Mouse (Mus musculus) embryo, embryonic 10 days (tissue): ENCODE measurements around the gene Apbb2.

Experiments
- DNase-seq: peaks from one replicate; pipeline ENCODE4 v3.0.0-alpha.2; 2015; ENCODE audit warnings: low spot score

Apbb2 gene

DNA sequence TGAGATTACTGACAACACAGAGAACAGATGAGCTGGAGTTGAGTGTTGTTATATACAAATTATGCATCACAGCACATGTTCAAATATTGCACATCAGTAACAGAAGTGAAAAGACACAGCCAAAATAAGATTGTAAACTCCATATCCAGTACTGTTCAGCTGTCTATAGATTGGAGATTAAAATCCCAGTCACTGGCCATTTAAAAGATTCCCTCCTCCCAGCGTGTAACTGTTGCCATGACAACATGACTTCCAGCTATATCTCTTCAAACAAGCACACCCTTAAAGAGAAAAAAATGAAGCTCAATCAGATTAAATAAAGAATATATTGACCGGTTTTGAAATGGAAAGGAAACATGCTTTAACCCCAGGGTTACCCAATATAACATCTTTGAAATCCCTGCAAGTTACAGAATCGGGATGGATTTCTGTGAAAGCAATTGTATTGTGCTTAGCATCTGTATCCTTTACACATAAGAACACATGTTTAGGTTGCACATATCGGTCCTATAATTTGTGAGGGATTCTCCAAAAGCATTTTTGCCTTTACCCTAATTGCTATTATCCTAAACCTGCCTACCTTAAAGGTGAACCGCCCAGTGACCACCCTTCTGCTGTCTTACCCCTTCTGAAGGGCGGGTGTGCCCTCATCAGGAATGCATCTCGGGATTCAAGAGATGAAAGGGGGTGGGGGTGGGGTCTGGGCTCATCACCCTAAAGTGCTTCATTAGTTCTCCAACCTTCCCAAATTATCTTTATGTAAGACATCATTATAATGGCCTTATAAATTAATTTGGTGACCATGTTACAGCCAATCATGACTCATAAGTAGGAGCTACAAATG is 202.7 kb downstream of the Apbb2 start:
- DNase-seq, result no peak

DNA sequence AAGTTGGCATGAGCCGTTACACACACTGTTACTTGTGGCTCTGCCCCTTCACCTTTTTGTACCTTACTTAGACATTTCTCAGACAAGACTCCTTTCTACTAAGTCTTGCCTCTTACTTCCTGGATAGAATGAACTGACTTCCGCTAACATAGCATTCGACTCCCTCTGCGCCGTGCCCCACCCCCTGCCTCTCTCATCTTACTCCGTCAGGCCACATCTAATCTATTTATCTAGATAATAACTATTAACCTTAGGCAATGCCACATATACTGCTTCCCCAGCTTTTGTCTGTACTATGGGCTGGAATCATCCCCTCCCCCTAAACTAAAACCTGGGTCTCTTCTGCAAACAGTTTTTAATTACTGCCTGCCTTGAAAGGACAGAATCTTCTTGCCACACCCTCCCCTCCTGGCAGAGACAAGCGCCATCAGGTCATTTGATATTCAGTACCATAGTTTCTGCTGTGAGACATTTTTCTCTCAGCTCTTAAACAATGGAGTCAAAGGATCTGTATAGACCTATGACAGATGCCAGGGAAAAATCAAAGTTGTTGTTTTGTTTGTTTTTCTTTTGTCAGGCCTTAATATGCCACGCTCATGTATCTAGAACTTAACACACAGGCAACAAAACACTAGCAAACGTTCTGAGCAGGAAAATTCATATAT is 203.4 kb downstream of the Apbb2 start:
- no peak for DNase-seq

DNA sequence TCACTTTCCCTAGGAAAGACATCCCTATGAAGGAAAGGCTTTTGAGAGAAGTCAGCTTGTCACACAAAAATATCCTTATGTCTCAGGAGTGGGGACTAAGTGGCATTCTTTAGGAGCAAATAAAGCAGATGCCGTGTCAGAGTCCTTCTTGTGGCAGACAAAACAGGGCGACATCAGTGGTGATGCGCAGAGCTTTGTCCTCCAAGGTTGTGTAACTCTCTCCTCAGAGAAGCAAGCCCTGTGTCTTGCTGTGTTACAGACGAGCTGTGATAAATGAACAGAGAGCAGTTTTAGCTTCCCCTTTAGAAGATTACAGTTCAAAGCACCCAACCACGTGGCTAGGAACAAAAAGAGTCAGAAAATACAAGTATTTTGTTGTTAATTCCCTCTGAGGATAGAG is 205.2 kb downstream of the Apbb2 start:
- no peak for DNase-seq

DNA sequence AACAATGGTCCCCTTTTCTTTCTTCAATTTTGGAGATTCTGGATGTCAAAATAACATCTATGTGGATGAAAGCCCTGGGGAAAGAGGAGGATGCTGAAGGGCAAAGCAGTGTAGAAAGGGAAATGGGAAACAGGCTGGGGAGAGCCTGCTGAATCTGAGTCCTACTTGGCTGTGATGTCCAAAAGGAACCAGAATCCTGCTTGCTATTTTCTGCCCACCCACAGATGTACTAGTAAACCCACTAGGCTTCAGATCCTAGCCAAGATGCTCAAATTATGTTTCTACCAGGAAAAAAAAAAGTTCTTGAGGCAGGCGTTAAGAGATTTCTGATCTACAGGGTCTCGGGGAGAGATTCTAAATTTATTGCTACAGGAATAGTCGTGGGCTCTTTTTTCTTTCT is 205.8 kb downstream of the Apbb2 start:
- DNase-seq, result no peak

DNA sequence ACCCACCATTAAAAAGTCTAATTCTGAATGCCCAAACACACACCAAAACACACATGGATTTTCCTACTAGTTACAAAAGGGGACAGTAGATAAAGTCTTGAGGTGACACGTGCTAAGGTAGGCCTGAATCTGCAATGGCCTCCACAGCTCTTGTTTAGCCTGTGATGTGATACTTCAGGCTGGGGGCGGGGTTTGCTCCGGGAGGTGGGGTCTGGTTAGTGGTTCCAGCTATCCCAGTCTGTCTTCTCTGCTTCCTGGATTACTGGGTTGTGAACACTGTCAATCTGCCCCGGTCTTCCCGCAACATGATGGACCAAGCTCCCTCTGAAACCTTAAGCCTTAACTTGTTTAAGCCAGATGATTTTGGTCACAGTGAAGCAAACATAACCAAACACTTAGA is 210.0 kb downstream of the Apbb2 start:
- no peak for DNase-seq

DNA sequence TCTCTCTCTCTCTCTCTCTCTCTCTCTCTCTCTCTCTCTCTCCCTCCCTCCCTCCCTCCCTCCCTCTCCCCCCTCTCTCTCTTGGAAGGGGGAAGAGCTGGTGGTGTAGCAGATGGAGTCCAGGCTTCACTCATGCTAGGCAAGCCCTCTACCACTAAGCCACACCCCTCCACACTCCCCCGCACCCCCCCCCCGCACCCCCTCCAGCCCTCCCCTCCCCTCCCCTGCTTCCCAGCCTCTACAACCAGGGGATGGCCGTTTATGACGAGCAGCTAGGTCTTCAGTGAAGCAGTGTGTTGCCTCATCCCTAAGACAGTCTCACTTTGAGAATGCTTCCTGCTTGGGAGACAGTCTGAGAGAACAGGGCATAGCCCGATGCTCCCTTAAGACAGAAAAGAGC is 210.6 kb downstream of the Apbb2 start:
- DNase-seq, result no peak

DNA sequence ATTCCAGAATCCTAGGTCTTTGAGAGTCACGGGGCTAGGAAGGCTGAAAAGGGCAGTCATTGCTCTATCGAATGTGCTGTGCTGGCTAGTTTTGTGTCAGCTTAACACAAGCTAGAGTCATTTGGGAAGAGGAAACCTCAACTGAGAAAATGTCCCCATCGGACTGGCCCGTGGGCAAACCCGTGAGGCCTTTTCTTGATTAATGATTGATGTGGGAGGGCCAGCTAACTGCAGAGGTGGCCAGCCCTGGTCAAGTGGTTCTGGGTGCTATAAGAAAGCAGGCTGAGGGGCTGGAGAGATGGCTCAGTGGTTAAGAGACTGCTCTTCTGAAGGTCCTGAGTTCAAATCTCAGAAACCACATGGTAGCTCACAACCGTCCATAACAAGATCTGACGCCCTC is 212.2 kb downstream of the Apbb2 start:
- DNase-seq, result no peak

DNA sequence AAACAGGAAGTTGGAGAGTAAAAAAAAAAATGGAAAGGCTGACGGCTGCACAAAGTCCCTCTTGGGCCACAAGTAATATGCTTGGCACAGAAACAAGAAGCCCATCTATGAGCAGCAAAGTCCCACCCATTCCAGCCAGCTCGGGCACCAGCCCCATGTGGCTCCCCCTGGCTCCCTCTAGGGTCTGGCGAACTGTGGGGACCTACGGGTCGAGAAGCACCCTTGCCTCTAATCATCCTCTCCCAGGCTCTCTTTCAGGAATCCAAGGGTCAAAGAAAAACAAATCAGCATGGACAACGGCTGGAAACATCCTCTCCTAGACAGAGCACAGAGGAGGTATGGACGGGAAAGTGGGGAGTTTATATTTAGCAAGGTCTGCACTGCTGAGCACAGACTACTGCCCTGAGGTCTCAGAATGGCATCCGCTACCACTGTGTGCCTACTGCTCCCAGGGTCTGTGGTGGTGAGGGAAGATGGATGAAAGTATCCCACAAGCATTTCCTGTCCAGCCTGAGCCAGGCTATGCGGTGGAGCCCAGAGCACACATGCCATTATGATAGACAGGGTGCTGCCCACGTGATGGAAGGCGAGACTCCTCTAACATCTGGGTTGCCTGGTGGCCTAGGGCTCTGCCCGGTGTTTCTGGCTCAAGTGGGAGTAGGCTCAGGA is 212.7 kb downstream of the Apbb2 start:
- DNase-seq, result no peak

DNA sequence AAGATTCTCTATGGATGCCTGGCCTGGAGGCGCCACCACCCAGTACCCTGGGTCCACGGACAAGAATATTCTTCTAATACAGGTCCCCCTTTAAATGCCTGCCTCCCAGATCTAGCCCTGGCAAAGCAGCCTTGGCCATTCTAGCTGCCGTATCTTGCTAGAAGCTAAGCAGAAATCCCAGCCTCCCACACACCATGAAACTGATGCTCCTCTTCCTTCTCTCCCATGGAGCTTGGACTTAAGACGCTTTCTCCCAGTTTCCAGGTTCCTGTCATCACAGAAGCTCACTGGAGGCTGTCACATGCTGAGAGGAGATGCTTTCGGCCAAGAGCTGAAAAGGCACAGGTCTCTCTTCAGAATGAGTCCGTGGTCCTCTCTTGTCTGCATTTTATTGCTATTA is 213.3 kb downstream of the Apbb2 start:
- DNase-seq, result no peak

DNA sequence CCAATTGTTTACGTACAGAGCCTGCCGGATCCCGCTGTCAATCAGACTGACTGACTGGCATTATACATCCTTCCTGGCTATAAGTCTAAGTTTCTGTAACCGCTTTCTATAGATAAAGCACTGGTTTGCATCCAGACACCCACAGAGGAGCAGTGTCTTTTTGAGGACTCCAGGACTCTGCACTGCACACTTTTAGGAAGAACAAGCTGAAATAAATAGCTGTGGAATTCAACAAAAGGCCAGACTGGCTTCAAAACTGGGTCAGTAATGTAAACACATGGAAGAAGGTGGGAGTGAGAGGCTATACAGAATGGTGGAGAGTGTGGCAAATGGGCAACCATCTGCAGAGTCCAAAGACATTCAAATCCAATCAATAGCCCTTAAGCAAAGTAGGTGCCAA is 218.0 kb downstream of the Apbb2 start:
- DNase-seq, result no peak

DNA sequence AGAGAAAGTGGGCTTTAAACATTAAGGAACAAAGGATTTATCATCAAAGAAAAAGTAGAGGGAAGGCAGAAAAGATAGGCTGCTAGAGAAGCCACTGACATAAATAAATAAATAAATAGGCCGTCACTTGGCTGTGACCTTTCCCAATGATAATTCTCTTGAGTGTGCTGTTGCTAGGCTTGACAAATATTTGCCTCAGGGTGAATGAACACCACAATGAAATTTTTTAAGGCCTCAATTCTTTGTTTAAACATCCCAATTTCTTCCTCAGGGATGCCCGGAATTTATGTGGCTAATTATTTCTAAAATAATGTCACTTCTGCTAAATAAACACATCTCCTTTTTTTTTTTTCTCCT is 219.3 kb downstream of the Apbb2 start:
- DNase-seq, result no peak

DNA sequence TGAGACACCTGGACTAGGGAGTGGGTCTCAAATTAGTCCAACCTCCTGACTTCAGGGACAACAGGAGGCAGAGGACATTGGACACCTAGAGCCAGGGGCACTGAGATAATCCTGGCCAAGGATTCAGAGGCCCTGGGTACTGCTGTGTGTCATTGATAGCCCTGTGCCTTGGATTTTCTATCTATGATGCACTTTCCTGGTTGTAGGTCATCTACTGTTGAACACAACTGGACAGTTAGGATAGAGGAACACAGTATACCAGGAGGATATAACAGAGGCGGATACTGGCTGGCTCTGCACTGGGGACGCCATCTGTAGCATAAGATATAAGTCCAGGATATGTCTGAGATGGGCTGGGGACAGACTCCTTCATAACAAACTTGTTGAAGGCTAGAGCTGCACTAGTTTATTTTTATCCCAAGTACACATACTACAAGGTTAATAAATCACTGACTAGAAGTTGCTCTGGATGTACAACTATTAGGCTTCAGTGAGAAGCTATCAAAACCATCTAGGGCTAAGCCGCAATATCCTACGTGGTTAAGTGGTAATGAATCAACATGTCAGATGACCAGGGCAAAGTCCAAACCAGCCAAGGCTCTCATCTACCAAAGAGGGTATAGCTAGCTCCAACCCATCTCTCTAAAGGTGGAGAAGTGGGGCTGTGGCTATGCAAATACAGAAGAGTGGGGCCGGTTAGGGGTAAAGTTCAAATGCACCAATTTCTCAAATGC is 219.9 kb downstream of the Apbb2 start:
- DNase-seq, result no peak

DNA sequence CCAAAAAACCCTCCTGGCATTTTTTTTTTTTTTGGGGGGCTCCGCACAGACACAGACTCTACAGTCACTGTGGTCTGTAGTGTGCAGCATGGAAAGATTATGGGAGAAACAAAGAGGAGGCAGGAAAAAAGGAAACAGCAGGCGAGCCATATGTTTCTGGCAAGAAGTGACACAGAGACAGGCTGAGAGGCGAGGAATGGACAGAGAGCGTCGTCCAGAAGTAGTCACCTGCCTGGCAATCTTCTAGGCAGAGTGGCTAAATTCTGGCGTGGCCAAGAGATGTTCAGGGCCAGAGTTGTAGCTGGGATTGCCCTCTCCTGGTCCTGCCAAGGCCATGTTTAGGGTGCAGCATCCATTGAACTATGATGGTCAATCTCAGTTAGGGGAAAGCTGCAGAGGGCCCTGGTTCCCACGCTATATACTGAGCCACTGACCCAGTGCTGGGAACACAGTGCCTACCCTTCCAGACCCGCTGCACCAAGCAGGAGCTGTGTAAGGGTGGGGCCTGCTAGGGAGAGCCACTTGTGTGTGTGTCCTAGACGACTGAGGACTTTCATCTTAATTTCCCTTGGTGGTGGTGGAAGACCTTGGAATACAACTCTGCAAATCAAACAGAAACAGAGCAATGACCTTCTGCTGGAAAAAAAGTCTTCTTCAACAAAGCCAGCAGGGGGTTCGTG is 224.7 kb downstream of the Apbb2 start:
- DNase-seq, result no peak

DNA sequence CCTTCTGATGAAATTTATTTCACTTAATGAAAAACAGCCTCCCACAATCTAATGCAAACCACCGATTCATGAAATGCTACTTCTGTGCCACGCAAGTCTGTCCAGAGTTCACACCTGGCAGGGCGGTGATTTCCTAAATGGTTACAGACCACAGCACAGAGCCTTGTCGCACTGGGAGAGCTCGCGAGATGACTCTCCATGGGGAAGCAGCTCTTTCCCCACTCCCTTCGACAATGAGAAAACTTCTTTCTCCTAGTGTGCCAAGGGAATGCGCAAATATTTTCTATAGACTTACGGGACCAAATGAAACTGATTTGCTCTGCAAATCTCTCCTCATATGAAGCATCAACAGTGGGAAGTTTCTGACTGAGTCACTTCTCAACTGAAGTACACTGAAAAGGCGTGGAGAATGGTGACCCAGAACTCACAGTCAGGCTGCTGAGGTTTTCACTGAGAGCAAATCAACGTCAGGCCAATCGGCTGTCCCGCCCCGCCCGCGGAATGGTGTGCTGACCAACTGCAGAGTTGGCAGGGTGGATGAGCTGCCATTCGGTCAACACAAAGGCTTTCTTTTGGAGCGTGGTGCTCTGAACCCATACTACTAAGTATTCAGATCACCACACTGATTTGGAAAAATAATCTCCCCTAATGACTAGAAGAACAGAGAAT is 225.6 kb downstream of the Apbb2 start:
- DNase-seq, result no peak

DNA sequence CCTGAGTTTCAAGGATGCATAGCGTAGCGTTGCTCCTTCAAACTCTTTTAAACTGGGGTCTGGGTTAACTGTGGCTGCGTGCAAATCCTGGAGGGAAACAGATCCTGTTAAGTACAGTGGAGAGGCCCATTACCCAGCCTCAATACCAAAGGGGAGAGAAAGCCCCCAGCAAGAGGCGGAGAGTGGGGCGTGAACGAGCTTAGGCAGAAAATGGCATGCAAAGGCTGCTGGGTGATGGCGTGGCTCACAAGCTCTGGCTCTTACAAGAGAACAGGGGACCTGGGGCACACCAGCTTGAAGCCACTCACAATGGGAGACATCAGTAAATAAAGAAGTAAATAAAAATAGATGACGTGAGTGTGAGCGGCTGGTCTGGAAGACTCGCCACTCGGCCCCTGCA is 226.8 kb downstream of the Apbb2 start:
- DNase-seq, result no peak

DNA sequence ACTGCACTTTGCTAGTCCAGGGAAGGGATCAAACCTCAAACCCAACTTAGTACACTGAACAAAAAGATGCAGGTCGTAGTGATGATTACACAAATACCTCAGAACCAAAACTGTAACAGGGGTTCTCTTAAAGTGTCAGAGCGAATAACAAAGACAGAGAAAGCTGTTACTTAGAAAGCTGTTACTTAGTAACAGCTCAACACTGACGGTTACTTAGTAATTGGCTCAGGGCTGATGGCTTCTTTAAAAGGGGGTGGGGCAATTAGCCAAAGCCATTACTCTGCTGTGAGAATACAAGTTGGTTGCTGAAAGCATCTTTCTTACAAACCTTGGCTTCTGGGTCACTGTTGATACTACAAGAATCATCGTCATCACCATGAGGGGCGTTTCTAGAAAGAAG is 227.3 kb downstream of the Apbb2 start:
- DNase-seq, result no peak

DNA sequence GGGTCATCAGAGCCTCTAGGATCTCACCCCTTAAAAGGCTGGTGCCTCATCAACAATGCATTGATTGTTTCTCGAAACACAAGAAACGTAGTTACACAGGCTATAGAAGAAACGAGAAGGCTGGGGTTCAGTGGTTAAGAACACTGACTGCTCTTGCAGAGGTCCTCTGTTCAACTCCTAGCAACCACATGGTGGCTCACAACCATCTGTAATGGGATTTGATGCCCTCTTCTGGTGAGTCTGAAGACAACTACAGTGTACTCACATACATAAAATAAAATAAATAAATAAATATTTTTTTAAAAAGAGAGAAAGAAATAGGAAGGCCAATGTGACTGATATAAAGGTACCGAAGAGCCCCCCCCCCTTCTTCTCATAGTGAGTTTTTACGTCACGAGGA is 228.0 kb downstream of the Apbb2 start:
- DNase-seq, result no peak

DNA sequence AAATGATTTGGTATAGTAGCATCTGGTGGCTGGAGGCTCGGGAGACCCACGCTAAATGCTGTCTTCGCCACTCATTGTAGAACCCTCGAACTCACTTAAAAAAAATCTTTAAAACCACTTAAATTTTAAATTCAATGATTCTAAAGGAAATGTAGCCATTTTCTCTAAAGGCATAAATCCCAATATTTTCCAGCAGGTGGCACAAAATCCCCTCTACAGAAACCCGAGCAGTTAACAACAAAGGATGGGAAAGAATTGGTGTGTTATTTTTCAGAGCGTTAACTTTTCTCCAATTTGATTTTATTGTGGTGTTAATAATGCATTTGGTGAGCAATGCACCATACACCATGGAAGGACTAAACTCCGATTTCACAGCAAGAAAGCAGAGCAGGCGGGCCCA is 231.1 kb downstream of the Apbb2 start:
- no peak for DNase-seq

DNA sequence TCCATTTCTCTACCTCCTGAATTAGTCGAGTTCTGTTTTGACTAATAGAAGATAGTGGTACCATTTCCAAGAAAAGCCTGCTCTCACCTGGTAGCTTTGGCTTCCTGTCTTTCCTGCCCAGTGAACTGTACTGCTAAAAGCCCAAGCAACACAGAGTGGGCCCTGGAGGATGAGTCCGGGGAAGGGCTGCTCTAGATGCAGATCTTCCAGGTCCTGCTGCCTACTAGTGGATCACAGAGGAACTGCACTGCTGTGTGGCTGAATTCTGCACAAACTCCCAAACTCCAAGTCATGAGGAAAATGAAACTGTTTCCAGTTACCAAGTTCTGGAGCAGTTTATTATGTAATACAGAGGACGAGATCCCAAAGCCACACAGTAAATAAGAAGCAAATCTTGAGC is 232.9 kb downstream of the Apbb2 start:
- peak; percentile 71 for DNase-seq

DNA sequence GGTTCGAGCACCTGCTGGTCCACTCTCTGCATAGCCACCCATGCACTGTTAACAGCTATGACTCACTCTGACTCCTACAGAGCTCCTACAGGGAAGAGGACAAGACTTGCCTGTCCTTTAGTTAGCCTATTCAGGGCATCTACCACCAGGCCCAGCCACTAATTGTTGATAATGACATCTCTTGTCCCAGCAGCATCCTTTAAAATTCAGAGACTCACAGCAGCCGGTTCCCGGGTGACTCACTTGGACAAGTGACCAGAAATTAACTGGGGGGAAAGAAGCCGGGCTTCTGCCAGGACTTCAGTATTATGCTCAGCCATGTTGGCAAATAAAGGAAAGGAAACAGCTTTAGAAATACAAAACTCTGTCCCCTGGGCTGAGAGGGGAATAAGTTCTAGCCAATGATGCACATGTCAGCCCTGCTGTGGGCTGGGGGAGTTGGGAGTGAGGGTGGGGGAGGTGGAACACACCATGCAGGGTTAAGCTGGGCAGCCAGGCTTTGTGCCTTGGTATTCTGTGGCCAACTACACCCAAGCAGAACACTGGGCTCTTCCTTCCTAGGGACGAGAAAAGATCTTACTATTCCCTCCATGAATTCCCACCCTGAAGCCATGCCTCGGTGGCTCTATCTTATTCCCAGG is 233.7 kb downstream of the Apbb2 start:
- no peak for DNase-seq

DNA sequence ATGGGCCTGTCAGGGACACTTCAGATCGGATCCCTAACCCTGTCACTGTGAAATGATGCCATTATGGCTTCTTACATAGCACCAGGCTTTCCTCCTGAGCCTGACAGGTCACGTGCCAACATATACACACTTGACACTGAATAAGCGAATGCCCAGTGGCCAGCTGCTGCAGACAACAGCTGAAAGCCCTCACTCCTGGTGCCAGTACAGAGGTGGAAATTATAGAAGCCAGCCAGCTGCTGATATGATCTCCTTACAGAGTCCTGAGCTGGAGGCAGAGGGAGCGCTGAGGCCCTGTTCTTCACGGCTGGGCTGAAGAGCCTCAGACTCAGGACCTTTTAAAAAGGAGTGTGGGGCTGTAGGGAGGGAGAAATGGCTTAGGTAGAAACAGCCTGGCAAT is 234.5 kb downstream of the Apbb2 start:
- DNase-seq, result no peak
